Mouse (Mus musculus) brown adipose tissue, adult 24 weeks (tissue): ENCODE measurements around the gene Ric8a. TPM values are rescaled to one million over a fixed set of nuclear protein-coding genes. Genes with fewer than 3 reads are reported as not detected.
"Not testable (repeated sequence)": the region's sequence is repeated elsewhere in the genome, so short reads cannot be mapped to it uniquely, and the experiment has no call there.

ENCODE experiments used
- H3K27ac ChIP-seq: fragments of 200-500 bp; replicated peaks from 2 replicates; pipeline ENCODE4 v1.5.1; 2012; ENCODE audit warnings: low read depth, mild to moderate bottlenecking, low read length
- H3K4me1 ChIP-seq: fragments of 200-500 bp; 2 replicates; pipeline ENCODE4 v1.6.1; 2012; ENCODE audit warnings: low read length, mixed read lengths; ENCODE audit not compliant: control insufficient read depth, insufficient read depth, insufficient read length
- H3K4me3 ChIP-seq: fragments of 200-500 bp; 2 replicates; pipeline ENCODE4 v1.5.1; 2012; ENCODE audit warnings: low read depth, mild to moderate bottlenecking, low read length, moderate library complexity; ENCODE audit not compliant: insufficient read depth
- polyA plus RNA-seq: library from polyadenylated mRNA; stranded (reverse); fragments of >200 nt; gene quantifications from 2 replicates; pipeline ENCODE4 v1.2.4, GENCODE M21; 2012; ENCODE audit not compliant: missing spikeins, insufficient read depth, insufficient read length

Gene Ric8a
- polyA plus RNA-seq, 1 experiment = 15.5 TPM

GRCm38 (mm10) chr7:140857550-140858505, 1.1 kb downstream of the Ric8a start, which contains the start of gene Bet1l:
Gene Bet1l, minus strand, starts transcription at chr7:140857577.
- H3K27ac ChIP-seq = peak within 1 kb of the TSS; percentile 73
- H3K4me3 ChIP-seq = peak within 1 kb of the TSS; percentile 85
- peaks cover 20% of the 10 kb centered on the region for H3K4me1 ChIP-seq

- Histone ChIP-seq H3K27ac (no peak overlapping the region), H3K4me1 (peaks cover 14% of the 10 kb centered on the region), H3K4me3 (peak overlapping the region; percentile 85; the same call in 1 of the 2 replicates)
Measured at GRCm38 (mm10) chr7:140858746-140859145, 2.0 kb downstream of the Ric8a start.

- peaks cover 10% of the 10 kb centered on the region for H3K4me1 ChIP-seq
- H3K4me3 ChIP-seq = no peak overlapping the region
- H3K27ac ChIP-seq = no peak overlapping the region
Measured at GRCm38 (mm10) chr7:140859997-140860396, 3.2 kb downstream of the Ric8a start.

GRCm38 (mm10) chr7:140860728-140861127, 4.0 kb downstream of the Ric8a start:
- Histone ChIP-seq H3K27ac (no peak overlapping the region), H3K4me3 (no peak overlapping the region), H3K4me1 (peaks cover 7% of the 10 kb centered on the region)

- no peak overlapping the region for H3K27ac ChIP-seq
- no peak overlapping the region for H3K4me3 ChIP-seq
- H3K4me1 ChIP-seq = no peaks in the 10 kb centered on the region
Measured at GRCm38 (mm10) chr7:140864761-140865160, 8.0 kb downstream of the Ric8a start.

GRCm38 (mm10) chr7:140874224-140874623, 17.5 kb downstream of the Ric8a start:
- Histone ChIP-seq H3K27ac (no peak overlapping the region), H3K4me3 (no peak overlapping the region), H3K4me1 (no peaks in the 10 kb centered on the region)

- Histone ChIP-seq H3K4me1 (peaks cover 3% of the 10 kb centered on the region; the same call in 1 of the 2 replicates), H3K4me3 (no peak overlapping the region), H3K27ac (no peak overlapping the region)
Measured at GRCm38 (mm10) chr7:140877364-140877763, 20.6 kb downstream of the Ric8a start.

GRCm38 (mm10) chr7:140879355-140879754, 22.6 kb downstream of the Ric8a start:
- Histone ChIP-seq H3K27ac (no peak overlapping the region), H3K4me1 (peaks cover 6% of the 10 kb centered on the region; the same call in 1 of the 2 replicates), H3K4me3 (no peak overlapping the region)

- H3K4me1 ChIP-seq = peaks cover 6% of the 10 kb centered on the region; the same call in 1 of the 2 replicates
Measured at GRCm38 (mm10) chr7:140880419-140880818, 23.7 kb downstream of the Ric8a start.

GRCm38 (mm10) chr7:140880865-140881515, 24.2 kb downstream of the Ric8a start:
- Histone ChIP-seq H3K4me3 (peak overlapping the region; percentile 65), H3K27ac (peak overlapping the region; percentile 67), H3K4me1 (peaks cover 6% of the 10 kb centered on the region; the same call in 1 of the 2 replicates)

More at GRCm38 (mm10) chr7:140880419-140880818, 23.7 kb downstream of the Ric8a start:
- H3K27ac ChIP-seq = peak overlapping the region; percentile 60; the same call in 1 of the 2 replicates
- peak overlapping the region; percentile 65 for H3K4me3 ChIP-seq

- Histone ChIP-seq H3K27ac (peak within 1 kb of the TSS; percentile 85), H3K4me1 (peaks cover 6% of the 10 kb centered on the region; the same call in 1 of the 2 replicates), H3K4me3 (peak within 1 kb of the TSS; percentile 65)
Measured at GRCm38 (mm10) chr7:140881696-140882468, 25.1 kb downstream of the Ric8a start, which contains the start of the genes Psmd13 and Sirt3. Gene Psmd13, plus strand, starts transcription at chr7:140881968. Gene Sirt3, minus strand, starts transcription at chr7:140882309.

GRCm38 (mm10) chr7:140882469-140882803, 25.7 kb downstream of the Ric8a start:
- peak overlapping the region; percentile 21; the same call in 1 of the 2 replicates for H3K27ac ChIP-seq
- peak overlapping the region; percentile 65 for H3K4me3 ChIP-seq
- H3K4me1 ChIP-seq = peaks cover 6% of the 10 kb centered on the region; the same call in 1 of the 2 replicates

GRCm38 (mm10) chr7:140890636-140891035, 33.9 kb downstream of the Ric8a start:
- H3K27ac ChIP-seq, H3K4me1 ChIP-seq, H3K4me3 ChIP-seq: not testable (repeated sequence)

GRCm38 (mm10) chr7:140894031-140894430, 37.3 kb downstream of the Ric8a start:
- Histone ChIP-seq H3K27ac (no peak overlapping the region), H3K4me1 (no peaks in the 10 kb centered on the region), H3K4me3 (no peak overlapping the region)
